Mouse (Mus musculus) cerebellum, postnatal 10 days (tissue): ENCODE measurements at regions not wholly inside any gene's neighbourhood (a gene's known extent, or its start where the extent isn't known, plus 50 kb on each side); places are given as distances from the start of the nearest gene placed in this dataset.

Source experiments
- DNase-seq, 2 experiments: peaks; one replicate each; pipeline ENCODE4 v3.0.0; 2021; ENCODE audit warnings: mixed read lengths in 2 of 2

DNA sequence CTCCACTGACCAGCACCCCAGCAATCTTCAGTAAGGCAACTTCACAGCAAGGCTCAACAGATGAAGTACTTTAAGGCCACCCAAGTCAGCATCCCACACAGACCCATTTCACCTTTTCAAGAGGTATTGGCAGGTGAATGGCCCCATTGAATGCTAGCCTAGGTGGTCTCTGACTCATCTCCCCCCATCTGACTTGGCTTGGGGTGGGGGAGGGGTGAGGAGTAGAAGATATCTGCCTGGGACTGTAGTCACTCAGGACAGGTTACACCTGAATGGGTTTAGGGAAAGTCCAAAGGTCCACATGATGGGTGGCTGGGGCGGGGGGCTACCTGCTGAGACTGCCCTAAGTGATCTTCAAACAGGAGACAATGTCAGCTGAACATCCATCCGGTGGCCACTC, 104.0 kb upstream of the Tle3 start:
- no peak for DNase-seq

DNA sequence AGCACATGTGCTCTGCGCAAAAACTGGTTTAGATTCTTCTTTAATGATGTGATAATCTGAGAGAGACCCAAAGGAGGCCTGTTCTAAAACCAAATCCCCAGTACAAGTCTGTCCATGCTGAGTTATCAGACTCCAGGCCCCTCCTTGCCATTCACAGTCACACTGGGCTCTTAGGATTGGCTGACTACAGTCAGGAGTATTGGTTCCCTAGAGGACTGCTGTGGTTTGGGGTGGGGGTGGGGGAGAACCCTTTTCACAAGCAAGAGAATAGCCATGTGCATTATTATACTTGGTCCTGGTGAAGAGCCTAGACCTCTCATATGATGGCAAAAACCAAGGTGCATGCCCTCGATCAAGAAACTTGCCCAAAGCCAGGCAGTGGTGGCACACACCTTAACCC, 103.5 kb upstream of the Tle3 start:
- DNase-seq = no peak

GRCm38 (mm10) chr9:61269151-61269870, 102.9 kb upstream of the Tle3 start:
- peak; percentile 33 to 57 for DNase-seq

GRCm38 (mm10) chr9:61271243-61271642, 100.9 kb upstream of the Tle3 start:
- no peak for DNase-seq

DNA sequence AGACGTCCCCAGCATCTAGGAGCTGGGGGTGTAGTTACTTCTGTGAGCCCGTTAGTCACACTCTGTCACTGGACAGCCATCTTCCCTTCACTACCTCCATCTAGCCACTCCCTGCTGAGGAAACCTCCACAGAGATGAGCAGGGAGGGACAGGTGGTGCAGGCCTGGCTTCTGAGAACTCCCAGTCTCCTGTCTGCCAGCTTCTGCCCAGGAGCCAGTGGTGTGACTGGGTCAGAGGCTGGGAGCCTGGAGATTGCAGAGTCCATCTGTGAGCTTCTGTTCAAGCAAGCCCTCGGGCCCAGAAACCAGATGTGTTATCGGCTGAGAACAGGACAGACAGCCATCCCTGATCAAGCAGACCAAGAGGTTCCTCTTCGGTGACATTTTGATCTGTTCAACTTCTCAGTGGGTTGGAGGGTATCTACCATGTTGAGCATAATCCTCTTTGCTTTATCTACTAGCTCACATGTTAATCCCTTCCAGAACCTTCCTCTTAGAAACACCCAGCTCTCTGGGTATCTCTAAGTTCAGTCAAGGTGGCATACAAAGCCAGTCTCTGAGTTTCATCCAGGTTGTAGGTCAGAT, 100.3 kb upstream of the Tle3 start:
- no peak for DNase-seq

DNA sequence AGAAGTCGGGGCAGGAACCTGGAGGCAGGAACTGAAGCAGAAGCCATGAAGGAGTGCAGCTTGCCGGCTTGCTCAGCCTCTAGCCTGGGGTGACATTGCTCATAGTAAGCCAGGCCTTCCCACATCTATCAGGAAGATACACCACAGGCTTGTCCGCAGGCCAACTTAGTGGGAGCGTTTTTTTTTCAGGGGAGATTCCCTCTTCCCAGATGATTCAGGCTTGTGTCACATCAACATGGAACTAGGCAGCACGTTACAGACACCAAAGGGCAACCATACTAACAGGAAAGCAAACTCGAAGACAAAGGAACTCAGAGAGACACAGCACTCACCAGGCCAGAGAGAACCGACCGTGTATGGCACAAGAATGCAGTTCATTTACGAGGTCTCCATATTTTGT, 98.1 kb upstream of the Tle3 start:
- no peak for DNase-seq

GRCm38 (mm10) chr9:61277369-61278215, 94.6 kb upstream of the Tle3 start:
- DNase-seq = peak; percentile 72 to 77

DNA sequence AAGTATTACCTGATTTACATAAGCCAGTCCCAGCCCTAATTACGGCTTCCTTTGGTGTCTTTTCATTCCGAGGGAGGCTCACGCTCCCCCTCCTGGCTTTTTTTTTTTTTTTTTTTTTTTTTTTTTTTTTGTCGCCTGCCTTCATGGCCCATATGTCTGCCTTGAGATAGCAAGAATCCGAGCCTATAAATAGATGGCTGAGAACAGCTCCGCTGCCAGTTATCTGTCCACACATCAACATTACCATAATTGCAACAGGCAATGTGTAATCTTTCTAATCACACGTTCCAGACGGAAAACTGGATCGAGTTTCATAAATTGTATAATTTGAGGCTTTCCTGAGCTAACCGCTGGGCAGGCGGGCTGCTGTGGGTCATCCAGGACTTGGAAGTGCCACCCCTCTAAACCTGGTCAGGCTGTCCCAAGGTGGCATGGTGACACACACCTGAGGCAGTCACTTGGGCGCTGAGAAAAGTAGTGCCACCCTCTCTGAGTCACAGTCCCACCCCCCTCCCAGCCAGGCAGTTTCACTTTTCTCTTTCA, 93.9 kb upstream of the Tle3 start:
- peak in 1 of 2 experiments; percentile 42 for DNase-seq

- peak; percentile 45 to 51 for DNase-seq
Measured at GRCm38 (mm10) chr9:61279044-61279543, 93.1 kb upstream of the Tle3 start.

- DNase-seq = no peak
Measured at GRCm38 (mm10) chr9:61280856-61281582, 91.1 kb upstream of the Tle3 start.

- DNase-seq = no peak
Measured at GRCm38 (mm10) chr9:61283311-61283710, 88.9 kb upstream of the Tle3 start.

DNA sequence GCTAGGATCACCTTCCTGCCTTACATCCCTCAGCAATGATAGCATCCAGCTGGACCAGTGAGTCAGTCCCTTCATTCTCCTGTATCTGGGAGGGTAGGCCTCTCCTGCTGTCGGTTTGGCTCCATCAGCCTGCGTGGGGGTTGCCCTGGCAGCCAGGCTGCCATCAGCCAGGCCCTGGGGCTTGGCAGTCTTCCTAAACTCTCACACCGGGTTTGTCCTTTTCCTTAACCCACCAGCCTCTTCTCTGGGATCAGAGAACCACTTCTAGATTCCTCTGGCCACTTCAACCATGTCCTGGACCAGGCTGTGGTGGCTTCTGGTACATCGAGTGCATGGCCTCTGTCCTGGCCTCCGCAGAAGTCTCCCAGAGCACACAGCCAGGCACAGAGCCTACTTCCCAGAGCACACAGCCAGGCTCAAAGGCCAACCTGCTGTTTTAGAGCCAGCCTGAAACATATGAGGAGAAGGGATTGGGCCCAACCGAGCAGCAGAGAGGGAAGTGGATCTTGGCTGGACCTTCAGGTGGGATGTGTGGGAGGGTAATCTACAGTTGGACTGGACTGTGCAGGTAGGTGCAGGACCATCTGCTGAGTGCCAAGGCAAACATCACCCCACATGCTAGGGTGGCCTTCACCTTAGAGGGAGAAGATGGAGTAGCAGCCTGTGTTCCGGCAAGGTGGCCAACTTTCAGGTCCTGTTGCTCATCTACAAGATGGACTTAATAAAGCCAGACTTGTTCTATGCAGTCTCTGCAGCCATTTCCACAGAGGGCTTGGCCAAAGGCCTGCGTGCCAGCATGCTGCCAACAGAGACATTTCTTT, 87.8 kb upstream of the Tle3 start:
- peak; percentile 95 to 96 for DNase-seq

GRCm38 (mm10) chr9:61286561-61286960, 85.6 kb upstream of the Tle3 start:
- DNase-seq = no peak

- DNase-seq = no peak
Measured at GRCm38 (mm10) chr9:61289117-61289516, 83.0 kb upstream of the Tle3 start.

GRCm38 (mm10) chr9:61289713-61290112, 82.5 kb upstream of the Tle3 start:
- no peak for DNase-seq

DNA sequence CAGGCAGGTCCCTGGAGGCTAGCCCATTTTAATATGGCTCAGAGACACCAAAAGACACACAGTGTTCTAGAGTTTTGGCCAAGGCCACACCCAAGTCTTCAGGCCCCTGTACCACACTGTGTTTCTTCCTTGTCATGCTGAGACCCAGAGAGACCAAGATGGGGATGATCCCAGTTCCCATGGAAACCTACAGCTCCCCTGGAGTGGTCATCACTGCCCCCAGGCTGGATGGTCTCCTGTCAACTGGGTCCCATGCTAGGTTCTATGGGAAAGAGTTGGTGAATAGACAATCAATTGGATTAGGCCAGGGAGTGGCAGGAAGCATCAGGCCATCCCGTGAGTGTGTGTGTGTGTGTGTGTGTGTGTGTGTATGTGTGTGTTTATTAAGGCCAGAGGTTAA, 80.5 kb upstream of the Tle3 start:
- DNase-seq = no peak

- DNase-seq = no peak
Measured at GRCm38 (mm10) chr9:61292501-61292900, 79.7 kb upstream of the Tle3 start.

DNA sequence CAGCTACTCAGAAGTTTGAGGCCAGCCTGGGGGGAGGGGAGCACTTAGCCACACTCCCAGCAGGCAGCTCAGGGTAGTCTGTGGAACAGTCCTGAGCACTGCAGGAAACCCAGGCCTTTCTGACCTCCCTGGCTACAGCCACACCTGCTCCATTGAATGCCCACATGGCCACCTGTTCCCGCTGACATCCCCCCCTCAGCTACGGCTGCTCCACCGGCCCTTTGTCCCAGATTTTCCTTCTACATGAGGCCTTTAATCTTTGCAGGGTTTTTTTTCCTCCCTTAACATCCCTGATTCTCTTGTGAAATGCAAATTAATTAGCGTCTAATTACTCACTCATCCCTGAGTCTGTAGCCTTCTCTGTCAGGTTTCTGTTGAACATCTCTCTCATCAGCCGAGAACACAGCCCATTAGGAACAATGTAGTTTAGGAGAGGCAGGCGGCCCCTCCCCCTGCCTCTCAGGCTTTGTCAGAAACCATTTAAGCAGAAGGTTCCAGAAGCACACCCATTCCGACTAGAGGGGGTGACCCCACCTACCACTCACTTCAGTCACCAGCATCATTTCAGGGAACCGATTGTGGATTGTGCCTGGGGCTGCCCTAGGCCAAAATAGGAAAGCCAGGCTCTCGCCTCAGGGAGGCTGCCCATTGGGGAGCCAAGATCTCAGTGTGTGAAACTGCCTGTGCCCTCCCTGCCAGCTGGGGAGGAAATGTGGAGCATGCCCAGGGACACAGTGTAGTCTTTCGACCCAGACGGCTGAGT, 78.8 kb upstream of the Tle3 start:
- peak; percentile 78 to 91 for DNase-seq

- peak in 1 of 2 experiments; percentile 45 for DNase-seq
Measured at GRCm38 (mm10) chr9:61295001-61295400, 77.2 kb upstream of the Tle3 start.

- DNase-seq = no peak
Measured at GRCm38 (mm10) chr9:61296311-61296947, 75.7 kb upstream of the Tle3 start.
